Mouse (Mus musculus) cerebellum, adult 2 months (tissue): ENCODE data around the gene Vgf.

Experiments used
- CTCF ChIP-seq: fragments of 200-500 bp; IDR thresholded peaks from 2 replicates; pipeline ENCODE4 v1.5.1; 2011; ENCODE audit warnings: low read depth, mild to moderate bottlenecking, control low read depth, low read length, moderate library complexity, borderline replicate concordance; ENCODE audit not compliant: insufficient read depth
- POLR2A ChIP-seq: fragments of 200-500 bp; IDR thresholded peaks from 2 replicates; pipeline ENCODE4 v1.6.1; 2011; ENCODE audit warnings: low read length, control low read depth, borderline replicate concordance; ENCODE audit not compliant: insufficient read depth

- TF ChIP-seq POLR2A (no peak), CTCF (no peak)
Measured at GRCm38 (mm10) chr5:136979762-136980161, 46.4 kb upstream of the Vgf start.
